Mouse (Mus musculus) hindbrain, embryonic 16.5 days (tissue): ENCODE measurements around the gene Rab11fip3. TPM values are rescaled to one million over a fixed set of nuclear protein-coding genes. Genes with fewer than 3 reads are reported as not detected.
"Not testable (repeated sequence)": the region's sequence is repeated elsewhere in the genome, so short reads cannot be mapped to it uniquely, and the experiment has no call there.

Source experiments
- ATAC-seq: fragments of 200-750 bp; cut with Nextera tagmentation; 2 replicates; pipeline ENCODE4 v1.8.0; 2017; ENCODE audit warnings: moderate TSS enrichment, moderate library complexity
- H3K27ac ChIP-seq: fragments of 300-500 bp; sonication (generic); 2 replicates; pipeline ENCODE4 v1.5.1; 2014; ENCODE audit warnings: low read depth, mild to moderate bottlenecking, control low read depth, low read length, moderate library complexity
- H3K27me3 ChIP-seq: fragments of 300-500 bp; sonication (generic); replicated peaks from 2 replicates; pipeline ENCODE4 v1.6.1; 2014; ENCODE audit warnings: low read length; ENCODE audit not compliant: control insufficient read depth, insufficient read depth
- H3K36me3 ChIP-seq: fragments of 300-500 bp; sonication (generic); 2 replicates; pipeline ENCODE4 v1.6.1; 2014; ENCODE audit warnings: mild to moderate bottlenecking, low read length, moderate library complexity, mixed read lengths; ENCODE audit not compliant: control insufficient read depth, insufficient read depth
- H3K4me1 ChIP-seq: fragments of 300-500 bp; sonication (generic); 2 replicates; pipeline ENCODE4 v1.6.1; 2014; ENCODE audit warnings: low read depth, low read length; ENCODE audit not compliant: control insufficient read depth, insufficient read depth
- H3K4me2 ChIP-seq: fragments of 300-500 bp; sonication (generic); 2 replicates; pipeline ENCODE4 v1.6.1; 2014; ENCODE audit warnings: mild to moderate bottlenecking, low read length, control low read depth, moderate library complexity
- H3K4me3 ChIP-seq: fragments of 300-500 bp; sonication (generic); 2 replicates; pipeline ENCODE4 v1.5.1; 2014; ENCODE audit warnings: mild to moderate bottlenecking, low read length, control low read depth, moderate library complexity
- H3K9ac ChIP-seq: fragments of 300-500 bp; sonication (generic); 2 replicates; pipeline ENCODE4 v1.6.1; 2014; ENCODE audit warnings: low read depth, mild to moderate bottlenecking, control low read depth, low read length, moderate library complexity
- H3K9me3 ChIP-seq: fragments of 300-500 bp; sonication (generic); 2 replicates; pipeline ENCODE4 v1.6.1; 2014; ENCODE audit warnings: mild to moderate bottlenecking, low read length, moderate library complexity; ENCODE audit not compliant: control insufficient read depth
- WGBS: fragments of 180-500 bp; shearing (Covaris S2); extraction: QIAGEN DNeasy Blood & Tissue Kit; methylation state at CpG from one replicate; pipeline ENCODE4 v1.1.7; 2014; 5-methylcytosine and 5-hydroxymethylcytosine counted together
- polyA plus RNA-seq: library from polyadenylated mRNA; unstranded; fragments of >200 nt; fragmentation: Nextera tagmentation; extraction: Ambion mirVana; gene quantifications from 2 replicates; pipeline ENCODE4 v1.2.1, GENCODE M21; 2015

Rab11fip3 gene
- polyA plus RNA-seq, 1 experiment from 2014 or later: 12.8 TPM

GRCm38 (mm10) chr17:26111722-26112121 is 42.4 kb upstream of the Rab11fip3 start:
- no peaks in the 10 kb centered on the region for H3K36me3 ChIP-seq
- 28% methylated on average over 4 of the region's 4 CpGs for WGBS
- no peak overlapping the region for H3K4me2 ChIP-seq
- peaks cover 24% of the 10 kb centered on the region for H3K27me3 ChIP-seq
- H3K4me3 ChIP-seq: no peak overlapping the region
- H3K4me1 ChIP-seq: peaks cover 9% of the 10 kb centered on the region
- no peaks in the 10 kb centered on the region for H3K9me3 ChIP-seq
- H3K27ac ChIP-seq: no peak overlapping the region
- H3K9ac ChIP-seq: no peak overlapping the region
- ATAC-seq: no peak

GRCm38 (mm10) chr17:26111024-26111423 is 41.7 kb upstream of the Rab11fip3 start:
- H3K4me2 ChIP-seq: no peak overlapping the region
- H3K4me1 ChIP-seq: peaks cover 9% of the 10 kb centered on the region
- 4% methylated on average over 4 of the region's 4 CpGs for WGBS
- H3K4me3 ChIP-seq: no peak overlapping the region
- no peaks in the 10 kb centered on the region for H3K36me3 ChIP-seq
- no peak overlapping the region for H3K9ac ChIP-seq
- peaks cover 20% of the 10 kb centered on the region for H3K27me3 ChIP-seq
- no peak for ATAC-seq
- H3K9me3 ChIP-seq: no peaks in the 10 kb centered on the region
- H3K27ac ChIP-seq: no peak overlapping the region

GRCm38 (mm10) chr17:26110156-26110555 is 40.8 kb upstream of the Rab11fip3 start:
- ATAC-seq: no peak
- H3K27me3 ChIP-seq: peaks cover 11% of the 10 kb centered on the region
- H3K4me1 ChIP-seq: peaks cover 9% of the 10 kb centered on the region
- no peak overlapping the region for H3K27ac ChIP-seq
- H3K9ac ChIP-seq: no peak overlapping the region
- no peak overlapping the region for H3K4me2 ChIP-seq
- WGBS: 18% methylated on average over 4 of the region's 4 CpGs
- H3K9me3 ChIP-seq: no peaks in the 10 kb centered on the region
- no peak overlapping the region for H3K4me3 ChIP-seq
- no peaks in the 10 kb centered on the region for H3K36me3 ChIP-seq

- Histone ChIP-seq H3K9me3 (no peaks in the 10 kb centered on the region), H3K9ac (no peak overlapping the region), H3K4me3 (no peak overlapping the region), H3K27ac (no peak overlapping the region), H3K27me3 (no peaks in the 10 kb centered on the region; the same call in 1 of the 2 replicates), H3K4me2 (no peak overlapping the region), H3K36me3 (no peaks in the 10 kb centered on the region), H3K4me1 (no peaks in the 10 kb centered on the region)
- 67% methylated on average over 4 of the region's 4 CpGs for WGBS
- ATAC-seq: no peak
These were observed 36.3 kb upstream of the Rab11fip3 start for GRCm38 (mm10) chr17:26105619-26106018.

GRCm38 (mm10) chr17:26101478-26101877 is 32.1 kb upstream of the Rab11fip3 start:
- 31% methylated on average over 4 of the region's 4 CpGs for WGBS
- no peaks in the 10 kb centered on the region for H3K4me1 ChIP-seq
- H3K9ac ChIP-seq: no peak overlapping the region
- no peak overlapping the region for H3K4me3 ChIP-seq
- H3K27me3 ChIP-seq: no peaks in the 10 kb centered on the region
- H3K36me3 ChIP-seq: no peaks in the 10 kb centered on the region
- no peak overlapping the region for H3K4me2 ChIP-seq
- H3K9me3 ChIP-seq: no peaks in the 10 kb centered on the region
- ATAC-seq: no peak
- H3K27ac ChIP-seq: no peak overlapping the region

- H3K4me3 ChIP-seq: no peak overlapping the region
- no peaks in the 10 kb centered on the region for H3K36me3 ChIP-seq
- H3K4me1 ChIP-seq: no peaks in the 10 kb centered on the region
- no peak overlapping the region for H3K4me2 ChIP-seq
- no peaks in the 10 kb centered on the region for H3K27me3 ChIP-seq
- no peak for ATAC-seq
- H3K9ac ChIP-seq: no peak overlapping the region
- no peaks in the 10 kb centered on the region for H3K9me3 ChIP-seq
- WGBS: 43% methylated on average over 2 of the region's 2 CpGs
- H3K27ac ChIP-seq: no peak overlapping the region
These were observed 30.8 kb upstream of the Rab11fip3 start for GRCm38 (mm10) chr17:26100166-26100565.

- not testable (repeated sequence) for H3K9me3 ChIP-seq, H3K4me1 ChIP-seq, H3K27ac ChIP-seq, H3K9ac ChIP-seq, H3K4me3 ChIP-seq, H3K27me3 ChIP-seq, H3K36me3 ChIP-seq, ATAC-seq, H3K4me2 ChIP-seq
- 69% methylated on average over 3 of the region's 3 CpGs for WGBS
These were observed 30.0 kb upstream of the Rab11fip3 start for GRCm38 (mm10) chr17:26099316-26099715.

- H3K27ac ChIP-seq: no peak overlapping the region
These were observed 29.1 kb upstream of the Rab11fip3 start for GRCm38 (mm10) chr17:26098461-26098860.

GRCm38 (mm10) chr17:26095121-26095740 is 25.9 kb upstream of the Rab11fip3 start, which contains the start of gene Nme4:
Gene Nme4, minus strand, starts transcription at chr17:26095602.
- no peaks in the 10 kb centered on the region for H3K27me3 ChIP-seq
- H3K27ac ChIP-seq: peak within 1 kb of the TSS; percentile 48; the same call in 1 of the 2 replicates
- H3K9me3 ChIP-seq: no peaks in the 10 kb centered on the region
- H3K4me2 ChIP-seq: peak within 1 kb of the TSS; percentile 95
- peak within 1 kb of the TSS; percentile 84 for H3K9ac ChIP-seq
- no peaks in the 10 kb centered on the region; the same call in 1 of the 2 replicates for H3K4me1 ChIP-seq
- peak; percentile 73 for ATAC-seq
- no peaks in the 10 kb centered on the region for H3K36me3 ChIP-seq
- peak within 1 kb of the TSS; percentile 63 for H3K4me3 ChIP-seq
- 2% methylated on average over 47 of the region's 47 CpGs for WGBS

More at GRCm38 (mm10) chr17:26098461-26098860, 29.1 kb upstream of the Rab11fip3 start:
- Histone ChIP-seq H3K36me3 (no peaks in the 10 kb centered on the region), H3K4me1 (no peaks in the 10 kb centered on the region; the same call in 1 of the 2 replicates), H3K4me3 (no peak overlapping the region), H3K27me3 (no peaks in the 10 kb centered on the region), H3K9ac (no peak overlapping the region), H3K9me3 (no peaks in the 10 kb centered on the region), H3K4me2 (no peak overlapping the region)
- no peak for ATAC-seq
- 94% methylated on average over 7 of the region's 7 CpGs for WGBS
